Mouse (Mus musculus) E14TG2a.4 (cell line): Measurements from ENCODE around the gene Itm2b.

Source experiments
- H3K27me3 ChIP-seq: 2 replicates; pipeline ENCODE4 v1.6.1; 2014; ENCODE audit warnings: low read length, control low read depth; ENCODE audit not compliant: insufficient read depth
- H3K36me3 ChIP-seq: 2 replicates; pipeline ENCODE4 v1.6.1; 2014; ENCODE audit warnings: low read length, control low read depth; ENCODE audit not compliant: insufficient read depth
- H3K4me1 ChIP-seq: replicated peaks from 2 replicates; pipeline ENCODE4 v1.6.1; 2014; ENCODE audit warnings: low read depth, low read length, control low read depth
- H3K4me3 ChIP-seq: replicated peaks from 2 replicates; pipeline ENCODE4 v1.5.1; 2014; ENCODE audit warnings: mild to moderate bottlenecking, low read length
- H3K9me3 ChIP-seq: 2 replicates; pipeline ENCODE4 v1.6.1; 2014; ENCODE audit warnings: low read length, control low read depth
- CTCF ChIP-seq: conservative IDR thresholded peaks from 2 replicates; pipeline ENCODE4 v1.5.1; 2014; ENCODE audit warnings: low read length
- NANOG ChIP-seq: IDR thresholded peaks from 2 replicates; pipeline ENCODE4 v1.6.1; 2014; ENCODE audit warnings: borderline replicate concordance, low read length, mixed read lengths
- POU5F1 ChIP-seq: IDR thresholded peaks from 2 replicates; pipeline ENCODE4 v1.6.1; 2014; ENCODE audit warnings: low read length, borderline replicate concordance

Itm2b gene

GRCm38 (mm10) chr14:73402296-73403035, 17.4 kb upstream of the Itm2b start:
- peaks cover 11% of the 10 kb centered on the region for H3K4me1 ChIP-seq
- TF ChIP-seq NANOG: no peak
- no peak for TF ChIP-seq POU5F1
- no peak for TF ChIP-seq CTCF
- H3K36me3 ChIP-seq: no peaks in the 10 kb centered on the region
- no peaks in the 10 kb centered on the region for H3K9me3 ChIP-seq
- H3K27me3 ChIP-seq: no peaks in the 10 kb centered on the region
- no peak overlapping the region for H3K4me3 ChIP-seq

DNA sequence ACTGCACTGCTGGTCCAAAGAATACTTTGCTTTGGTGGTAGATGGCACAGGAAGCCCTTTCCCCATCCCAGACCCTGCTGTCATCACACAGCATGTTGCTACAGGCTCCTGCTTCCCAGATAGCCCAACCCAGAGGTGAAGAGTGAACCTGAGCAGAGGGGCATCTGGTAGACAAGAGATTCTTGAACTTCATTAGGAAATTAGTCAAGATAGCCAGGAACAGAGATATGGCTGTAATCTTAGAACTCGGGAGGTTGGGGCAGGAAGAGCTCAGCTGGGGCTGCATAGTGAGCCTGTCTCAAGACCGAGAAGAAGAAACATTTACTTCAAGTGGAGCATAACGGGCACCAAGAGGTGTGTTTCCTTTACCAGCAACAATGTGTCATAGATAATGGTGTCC, 16.3 kb upstream of the Itm2b start:
- Histone ChIP-seq H3K9me3 (no peaks in the 10 kb centered on the region), H3K4me1 (peaks cover 11% of the 10 kb centered on the region), H3K4me3 (no peak overlapping the region), H3K27me3 (no peaks in the 10 kb centered on the region), H3K36me3 (no peaks in the 10 kb centered on the region)
- no peak for TF ChIP-seq POU5F1
- TF ChIP-seq CTCF: no peak
- no peak for TF ChIP-seq NANOG

- Histone ChIP-seq H3K36me3 (no peaks in the 10 kb centered on the region), H3K27me3 (no peaks in the 10 kb centered on the region), H3K4me3 (no peak overlapping the region), H3K4me1 (peaks cover 11% of the 10 kb centered on the region), H3K9me3 (no peaks in the 10 kb centered on the region)
- TF ChIP-seq CTCF: no peak
- TF ChIP-seq POU5F1: no peak
- TF ChIP-seq NANOG: no peak
These were observed 15.0 kb upstream of the Itm2b start for GRCm38 (mm10) chr14:73399866-73400618.

DNA sequence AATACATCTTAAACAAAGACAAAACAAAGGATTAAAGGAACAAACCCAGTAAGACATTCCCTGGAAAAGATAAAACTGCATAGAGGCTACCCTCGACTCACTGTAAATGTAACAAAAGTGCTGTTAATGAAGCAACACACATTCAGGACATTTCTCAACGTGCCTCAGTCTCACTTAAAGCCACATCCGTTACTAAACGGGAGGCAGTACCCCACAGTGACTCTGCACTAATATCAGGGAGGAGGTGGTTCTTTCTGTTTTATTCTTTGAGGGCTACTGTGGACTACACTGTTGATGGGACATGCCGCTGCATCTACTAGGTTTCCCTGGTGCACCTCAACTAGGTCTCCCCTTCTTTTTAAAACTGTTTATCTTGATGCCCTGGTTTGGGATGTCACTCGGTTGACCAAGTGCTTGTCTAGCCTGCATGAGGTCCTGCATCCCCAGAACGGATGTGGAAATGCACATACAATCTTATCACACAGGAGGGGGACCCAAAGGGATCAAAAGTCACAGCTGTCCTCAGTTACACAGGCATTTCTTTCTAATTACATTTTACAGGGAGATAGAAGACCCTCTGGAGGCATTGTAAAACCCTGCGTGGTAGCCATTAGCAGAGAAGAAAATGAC, 13.4 kb upstream of the Itm2b start:
- TF ChIP-seq NANOG (no peak), CTCF (no peak), POU5F1 (no peak)
- H3K4me3 ChIP-seq: no peak overlapping the region
- no peaks in the 10 kb centered on the region for H3K27me3 ChIP-seq
- H3K36me3 ChIP-seq: no peaks in the 10 kb centered on the region
- H3K9me3 ChIP-seq: no peaks in the 10 kb centered on the region
- peaks cover 11% of the 10 kb centered on the region for H3K4me1 ChIP-seq

- H3K4me1 ChIP-seq: no peaks in the 10 kb centered on the region
- no peaks in the 10 kb centered on the region for H3K36me3 ChIP-seq
- TF ChIP-seq CTCF (no peak), NANOG (no peak), POU5F1 (no peak)
- no peaks in the 10 kb centered on the region for H3K27me3 ChIP-seq
- no peaks in the 10 kb centered on the region for H3K9me3 ChIP-seq
- no peak overlapping the region for H3K4me3 ChIP-seq
These were observed 10.7 kb upstream of the Itm2b start for GRCm38 (mm10) chr14:73395750-73396149.

DNA sequence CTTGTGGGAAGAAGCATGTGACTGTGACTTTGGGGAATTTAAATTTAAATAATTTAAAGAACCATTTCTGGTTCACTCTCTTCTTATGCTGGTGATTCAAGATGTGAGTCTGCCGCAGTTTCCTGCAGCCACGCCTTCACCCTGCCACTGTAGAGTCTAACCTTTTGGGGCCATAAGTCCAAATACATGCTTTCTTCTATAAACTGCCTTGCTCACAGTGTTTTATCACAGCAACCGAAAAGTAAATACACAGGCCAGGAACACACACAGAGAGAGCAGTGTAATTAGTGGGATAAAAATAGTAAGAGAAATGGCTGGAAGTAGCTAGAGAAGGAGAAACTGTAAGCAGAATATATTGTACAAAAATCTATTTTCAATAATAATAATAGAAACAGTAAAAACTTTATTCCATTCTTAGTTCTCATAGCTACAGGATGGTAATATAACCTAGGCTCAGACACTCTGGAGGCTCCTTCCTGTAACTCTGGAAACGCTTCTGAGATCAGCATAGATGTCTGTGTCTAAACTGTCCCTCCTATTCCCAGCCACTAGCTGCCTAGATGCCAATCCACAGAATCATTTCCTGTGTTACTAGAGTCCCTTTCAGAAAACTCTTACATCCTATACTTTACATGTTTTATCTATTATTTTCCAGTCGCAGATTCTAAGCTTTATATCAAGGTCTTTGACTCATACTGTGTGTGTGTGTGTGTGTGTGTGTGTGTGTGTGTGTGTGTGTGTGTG, 9.3 kb upstream of the Itm2b start:
- Histone ChIP-seq H3K27me3 (no peaks in the 10 kb centered on the region), H3K4me1 (peaks cover 1% of the 10 kb centered on the region; the same call in 1 of the 2 replicates), H3K4me3 (no peak overlapping the region), H3K9me3 (no peaks in the 10 kb centered on the region), H3K36me3 (no peaks in the 10 kb centered on the region)
- TF ChIP-seq CTCF (no peak), NANOG (no peak), POU5F1 (no peak)

DNA sequence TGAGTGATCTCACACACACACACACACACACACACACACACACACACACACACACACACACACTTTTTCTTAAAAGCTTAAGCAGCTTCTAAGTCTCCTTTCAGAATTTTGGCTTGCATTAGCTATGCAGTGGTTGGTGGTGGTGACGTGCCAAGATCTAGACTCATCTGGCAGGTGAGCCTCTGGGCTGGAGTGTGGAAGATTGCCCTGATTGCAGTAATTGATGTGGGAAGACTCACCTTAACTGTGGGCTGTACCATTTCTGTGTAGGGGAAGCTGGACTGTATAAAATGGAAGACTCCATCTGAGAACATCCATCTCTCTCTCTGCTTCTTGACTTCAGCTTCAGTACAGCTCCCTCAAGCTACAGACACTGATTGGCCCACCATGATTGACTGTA, 6.4 kb upstream of the Itm2b start:
- Histone ChIP-seq H3K4me3 (no peak overlapping the region), H3K27me3 (no peaks in the 10 kb centered on the region), H3K36me3 (no peaks in the 10 kb centered on the region), H3K4me1 (peaks cover 16% of the 10 kb centered on the region), H3K9me3 (peaks cover 3% of the 10 kb centered on the region; the same call in 1 of the 2 replicates)
- no peak for TF ChIP-seq NANOG
- TF ChIP-seq CTCF: no peak
- TF ChIP-seq POU5F1: no peak

DNA sequence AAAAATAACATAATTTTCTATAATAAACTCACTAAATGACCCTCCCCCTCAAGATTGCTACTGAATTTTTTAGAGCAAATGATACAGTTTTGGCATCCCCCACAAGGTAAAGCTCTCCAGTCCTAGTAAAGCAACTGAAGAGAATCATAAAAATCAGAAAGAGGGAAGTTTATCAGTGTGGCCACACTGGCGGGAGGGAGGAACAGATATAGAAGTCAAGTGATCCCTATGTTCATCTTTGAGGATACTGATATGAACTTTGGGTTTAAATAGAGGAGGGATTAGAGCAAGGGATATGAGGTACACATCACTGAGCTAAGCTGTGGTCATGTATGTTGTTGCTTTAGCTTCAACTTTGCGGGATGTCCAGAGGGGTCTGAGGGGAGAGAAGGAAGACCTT, 5.1 kb upstream of the Itm2b start:
- Histone ChIP-seq H3K27me3 (no peaks in the 10 kb centered on the region), H3K36me3 (no peaks in the 10 kb centered on the region), H3K4me1 (peaks cover 27% of the 10 kb centered on the region), H3K9me3 (peaks cover 3% of the 10 kb centered on the region; the same call in 1 of the 2 replicates), H3K4me3 (no peak overlapping the region)
- no peak for TF ChIP-seq POU5F1
- no peak for TF ChIP-seq NANOG
- no peak for TF ChIP-seq CTCF
